Mouse (Mus musculus) kidney, postnatal 25 days (tissue): ENCODE measurements around the gene Gprc5d.

Experiments
- DNase-seq, 2 experiments: peaks; one replicate each; pipeline ENCODE4 v3.0.0; 2021; ENCODE audit warnings: mixed read lengths in 2 of 2

The Gprc5d gene

DNA sequence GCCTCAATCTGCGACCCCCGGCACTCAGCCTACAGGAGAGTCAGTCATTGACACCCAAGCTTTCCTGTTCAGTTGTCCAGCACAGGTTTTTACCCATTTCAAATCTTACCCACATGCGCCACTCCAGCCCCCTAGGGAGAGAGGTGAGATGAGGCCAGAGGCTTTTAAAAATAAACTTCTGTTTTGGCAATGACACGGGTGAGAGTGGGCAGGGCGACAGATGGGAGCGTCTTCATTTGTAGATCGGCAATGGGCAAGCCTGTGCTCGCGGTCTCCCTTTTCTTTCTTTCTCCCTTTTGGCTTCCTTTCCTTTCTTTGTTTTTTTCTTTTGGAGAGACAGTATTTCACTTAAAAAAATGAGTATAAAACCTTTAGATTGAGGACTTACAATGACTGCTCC, 15.4 kb upstream of the Gprc5d start:
- DNase-seq = no peak

DNA sequence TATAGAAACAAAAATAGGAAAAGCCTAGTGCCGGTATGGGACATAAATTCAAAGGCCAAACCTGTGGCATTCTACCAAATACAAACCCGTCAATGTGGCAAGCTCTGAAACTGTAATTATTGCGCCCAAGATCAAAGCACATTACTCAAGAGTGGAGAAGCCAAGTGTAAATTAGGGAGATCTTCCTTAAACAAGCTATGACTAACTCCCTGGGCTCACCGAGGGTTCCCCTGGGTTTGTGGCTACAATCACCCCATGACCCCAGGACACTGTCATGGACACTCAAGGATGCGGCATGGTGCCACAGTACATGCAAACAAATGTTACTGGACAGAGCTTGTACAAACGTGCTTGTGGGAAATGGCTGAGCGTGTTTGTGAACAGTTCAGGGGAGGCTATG, 15.0 kb upstream of the Gprc5d start:
- no peak for DNase-seq

GRCm38 (mm10) chr6:135124755-135125380, 6.8 kb upstream of the Gprc5d start:
- DNase-seq = no peak

DNA sequence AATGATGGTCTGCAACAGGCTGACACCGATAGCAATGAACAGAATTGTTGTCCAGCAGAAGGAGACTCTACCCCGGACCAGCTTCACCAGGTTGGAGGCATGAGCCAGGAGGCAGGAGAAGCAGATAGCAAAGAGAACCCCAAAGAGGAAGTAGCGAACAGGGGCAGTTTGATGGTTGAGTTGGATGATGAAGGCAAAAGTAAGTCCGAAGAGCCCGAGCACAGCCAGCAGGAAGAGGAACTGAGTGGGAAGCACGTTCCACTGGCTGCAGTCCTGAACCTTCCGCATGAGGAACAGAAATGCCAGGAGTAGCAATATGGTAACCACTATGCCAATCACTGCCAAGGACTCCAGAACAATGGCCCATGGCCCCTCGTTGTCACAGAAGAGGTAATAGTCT, 1.6 kb downstream of the Gprc5d start:
- DNase-seq = no peak

DNA sequence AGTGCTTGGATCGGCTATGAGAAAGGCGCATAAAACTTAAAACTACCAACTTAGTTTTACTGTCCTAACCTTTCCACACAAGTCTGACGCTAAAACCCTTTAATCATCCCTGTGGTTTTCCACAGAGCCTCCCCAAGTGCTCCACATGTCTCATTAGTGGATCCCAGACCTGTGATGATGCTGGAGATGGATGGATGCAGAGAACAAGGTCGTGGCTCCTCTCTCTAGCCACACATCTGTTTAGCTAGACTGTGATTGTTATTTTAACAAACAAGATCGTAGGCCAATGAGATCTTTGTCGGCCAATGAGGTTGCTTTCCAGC, 5.0 kb downstream of the Gprc5d start:
- no peak for DNase-seq

GRCm38 (mm10) chr6:135112411-135113113, 5.5 kb downstream of the Gprc5d start:
- DNase-seq = no peak

DNA sequence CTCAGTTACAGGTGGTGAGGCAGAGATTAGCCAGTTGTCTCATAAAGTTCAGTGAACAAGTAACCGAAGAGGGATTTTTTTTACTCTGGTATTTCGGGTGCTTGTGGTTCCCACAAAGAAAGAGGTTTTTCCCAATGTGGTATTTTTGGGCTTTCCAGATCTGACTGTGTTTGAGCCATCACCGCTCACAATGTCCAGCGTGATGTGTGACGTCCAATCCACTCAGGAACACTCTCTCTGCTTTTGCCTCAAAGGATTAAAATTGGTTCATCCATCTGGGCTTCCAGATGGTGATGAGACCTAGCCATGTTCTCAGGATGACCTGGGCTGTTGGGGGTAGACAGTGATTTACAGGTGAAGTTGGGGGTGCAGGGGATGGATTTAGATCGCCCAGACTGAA, 11.1 kb downstream of the Gprc5d start:
- no peak for DNase-seq

DNA sequence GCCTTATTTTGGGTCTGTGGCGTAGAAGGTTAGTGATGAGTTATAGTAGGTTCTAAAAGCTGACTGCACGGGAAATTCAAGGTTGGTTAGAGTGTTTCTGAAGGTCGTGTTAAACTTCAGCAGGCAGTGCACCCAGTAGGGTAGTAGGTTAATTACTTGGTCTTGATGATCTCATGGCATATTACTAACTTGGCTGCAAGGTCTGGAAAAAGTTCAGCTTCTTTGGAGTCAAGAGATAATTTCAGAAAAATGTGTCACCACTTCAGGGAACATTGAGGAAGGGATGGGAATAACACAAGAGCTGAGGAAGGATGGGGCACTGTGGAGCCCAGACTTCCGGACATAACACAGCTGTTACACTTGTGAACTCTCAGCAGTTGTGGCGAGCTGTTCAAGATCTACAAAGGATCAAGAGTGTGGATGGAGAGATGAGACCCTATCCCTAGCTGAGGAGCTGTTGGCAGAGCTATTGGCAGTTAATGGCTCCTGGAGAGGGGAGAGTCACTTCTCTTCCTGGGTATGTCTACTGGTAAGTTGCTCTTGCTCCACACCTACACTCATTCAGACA, 15.3 kb downstream of the Gprc5d start:
- DNase-seq = no peak

- DNase-seq = no peak
These were observed 17.2 kb downstream of the Gprc5d start for GRCm38 (mm10) chr6:135100787-135101472.

- no peak for DNase-seq
These were observed 25.1 kb downstream of the Gprc5d start for GRCm38 (mm10) chr6:135092798-135093470.

GRCm38 (mm10) chr6:135090661-135091060, 27.4 kb downstream of the Gprc5d start:
- peak in 1 of 2 experiments; percentile 42 for DNase-seq

DNA sequence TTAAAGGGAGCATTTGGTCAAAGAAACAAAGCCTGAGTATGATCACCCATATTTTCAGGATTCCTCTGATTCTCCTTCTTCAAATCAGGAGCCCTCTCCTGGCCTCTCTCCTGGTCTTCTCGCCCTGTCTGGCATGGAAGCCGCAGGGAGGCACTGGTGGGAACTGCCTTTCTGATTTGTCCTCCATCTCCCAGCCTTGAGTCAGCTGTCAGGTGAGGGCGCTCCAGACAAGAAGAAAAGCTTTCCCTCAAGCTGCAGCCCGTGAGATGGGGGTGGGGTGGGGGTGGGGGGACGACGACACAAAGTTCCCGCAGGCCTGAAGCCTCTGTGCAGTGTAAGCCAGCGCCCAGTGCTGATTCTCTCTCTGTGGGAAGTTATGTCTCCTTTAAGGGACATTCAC, 28.3 kb downstream of the Gprc5d start:
- DNase-seq = peak in 1 of 2 experiments; percentile 9

DNA sequence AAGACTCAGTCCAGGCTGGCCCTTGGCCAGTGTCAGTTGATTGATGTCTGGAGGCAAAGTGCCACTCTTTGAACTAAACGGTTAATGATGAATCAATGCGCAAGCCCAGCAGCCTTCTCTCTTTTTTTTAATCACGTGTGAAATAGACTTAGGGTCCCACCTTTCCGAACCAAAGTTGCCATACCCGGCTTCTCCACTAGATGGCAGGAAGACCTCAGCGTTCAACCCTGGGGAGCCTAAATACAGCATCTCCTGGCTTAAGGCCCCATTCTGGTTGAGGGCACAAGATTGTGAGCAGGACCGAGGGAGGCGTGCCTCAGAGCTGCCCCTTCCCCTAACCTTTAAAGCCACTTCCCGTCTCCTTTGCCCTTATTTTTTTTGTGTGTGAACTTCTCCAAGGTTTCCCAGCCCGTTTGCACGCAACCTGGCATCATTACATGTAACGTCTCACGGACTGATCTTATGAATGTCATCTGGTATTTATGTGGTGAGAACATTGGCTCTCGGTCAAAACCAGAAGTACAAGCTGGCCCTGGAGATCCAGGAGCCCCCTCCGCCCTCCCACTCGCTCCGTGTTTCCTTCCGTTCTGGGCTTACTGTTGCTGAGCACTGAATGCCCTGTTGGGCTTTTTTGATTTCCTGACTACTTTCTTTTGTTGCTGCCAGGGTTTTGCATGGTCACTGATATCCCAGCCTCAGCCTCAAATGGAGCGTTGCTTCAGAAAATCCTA, 30.2 kb downstream of the Gprc5d start:
- peak; percentile 69 to 81 for DNase-seq

DNA sequence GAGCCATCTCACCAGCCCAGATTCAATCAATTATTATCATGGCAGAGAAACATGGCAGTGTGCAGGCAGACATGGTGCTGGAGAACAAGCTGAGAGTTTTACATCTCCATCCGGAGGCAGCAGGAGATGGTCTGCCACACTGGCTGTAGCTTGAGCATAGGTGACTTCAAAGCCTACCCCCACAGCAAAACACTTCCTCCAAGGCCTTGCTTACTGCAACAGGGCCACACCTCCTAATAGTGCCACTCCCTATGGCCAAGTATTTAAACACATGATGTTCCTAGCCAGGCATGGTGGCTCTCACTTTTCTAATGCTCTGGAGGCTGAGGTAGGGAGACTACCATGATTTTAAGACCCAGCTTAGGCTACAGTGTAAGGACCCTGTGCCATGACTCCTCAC, 32.4 kb downstream of the Gprc5d start:
- DNase-seq = no peak

DNA sequence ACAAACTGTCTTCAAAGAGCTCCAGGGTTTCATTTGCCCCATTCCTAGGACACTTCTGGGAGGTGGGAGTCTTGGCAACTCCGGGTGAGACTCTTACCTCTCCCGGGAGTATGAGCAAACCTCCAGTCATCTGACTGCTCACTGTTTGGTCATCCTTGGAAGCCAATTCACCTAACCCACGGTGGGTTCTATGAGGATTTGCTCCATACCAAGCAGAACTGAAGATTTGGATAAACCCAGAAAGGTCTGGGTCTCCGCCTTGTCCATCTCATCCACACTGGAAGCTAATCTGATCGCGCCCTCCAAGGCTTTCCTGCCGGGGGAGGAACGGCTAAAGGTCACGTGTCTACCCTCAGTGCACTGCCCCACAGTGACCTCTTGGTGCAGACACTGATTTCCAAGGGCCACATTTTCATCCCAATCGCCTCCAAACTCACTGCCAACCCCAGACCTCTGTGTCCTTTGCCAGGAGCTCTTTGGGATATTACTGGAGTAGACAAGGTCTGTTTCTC, 34.0 kb downstream of the Gprc5d start:
- no peak for DNase-seq

GRCm38 (mm10) chr6:135078420-135078819, 39.7 kb downstream of the Gprc5d start:
- DNase-seq = peak in 1 of 2 experiments; percentile 7

- no peak for DNase-seq
These were observed 41.9 kb downstream of the Gprc5d start for GRCm38 (mm10) chr6:135076202-135076601.

DNA sequence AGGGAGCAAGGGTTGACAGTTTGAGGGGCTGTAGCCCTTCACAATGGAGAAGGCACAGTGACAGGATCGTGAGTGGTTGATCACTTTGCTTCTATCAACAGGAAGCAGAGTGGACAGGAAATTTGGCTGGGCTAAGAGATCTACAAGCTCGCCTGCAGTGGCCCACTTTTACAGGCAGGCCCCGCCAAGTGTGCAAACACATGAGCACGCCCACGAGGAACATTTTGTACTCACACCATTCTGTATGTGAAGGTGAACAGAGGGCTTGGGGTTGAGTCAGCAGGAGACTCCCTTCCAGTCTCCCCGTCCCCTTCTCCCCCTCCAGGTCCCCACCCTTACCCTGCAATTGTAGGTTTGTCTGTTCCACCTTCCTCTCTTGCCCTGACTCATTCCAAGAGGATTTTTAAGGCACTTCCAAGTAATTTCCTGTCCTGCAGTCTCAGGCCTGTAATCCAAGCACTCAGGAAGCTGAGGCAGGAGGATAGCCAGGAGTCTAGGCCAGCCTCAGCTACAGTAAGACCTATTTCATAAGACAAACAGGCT, 43.6 kb downstream of the Gprc5d start:
- DNase-seq = no peak

DNA sequence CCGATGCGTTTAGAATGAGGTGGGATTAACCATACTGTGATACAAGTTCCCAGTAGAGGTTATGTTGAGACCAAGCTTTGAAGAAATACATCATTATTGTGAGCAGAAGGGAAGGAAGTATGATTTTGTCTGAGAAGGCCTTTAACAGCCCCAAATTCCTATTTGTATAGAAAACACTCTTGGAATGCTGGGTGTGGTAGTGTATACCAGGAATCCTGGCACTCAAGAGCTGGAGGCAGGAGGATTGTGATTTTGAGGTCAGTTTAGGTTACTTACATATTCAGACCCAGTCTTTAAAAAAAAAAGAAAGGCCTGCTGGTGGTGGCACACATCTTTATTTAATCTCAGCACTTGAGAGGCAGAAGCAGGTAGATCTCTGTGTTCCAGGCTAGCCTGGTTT, 47.7 kb downstream of the Gprc5d start:
- DNase-seq = no peak

DNA sequence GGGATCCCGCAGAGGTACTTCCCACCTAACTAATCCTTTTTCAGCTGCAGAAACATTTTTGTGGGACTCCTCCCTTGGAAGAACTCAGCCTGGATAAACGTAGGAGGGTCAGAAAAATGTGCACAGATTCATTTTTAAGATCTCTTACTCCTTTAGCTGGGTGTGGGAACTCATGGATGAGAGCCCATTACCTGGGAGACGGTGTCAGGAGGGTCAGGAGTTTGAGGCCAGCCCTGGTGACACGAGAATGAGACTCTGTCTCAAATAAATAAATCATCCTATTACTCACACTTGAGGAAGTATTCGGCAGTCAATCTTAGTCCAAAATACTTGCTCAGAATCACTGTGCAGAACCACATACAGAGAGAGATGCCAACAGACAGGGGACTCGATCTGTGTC, 48.2 kb downstream of the Gprc5d start:
- no peak for DNase-seq

DNA sequence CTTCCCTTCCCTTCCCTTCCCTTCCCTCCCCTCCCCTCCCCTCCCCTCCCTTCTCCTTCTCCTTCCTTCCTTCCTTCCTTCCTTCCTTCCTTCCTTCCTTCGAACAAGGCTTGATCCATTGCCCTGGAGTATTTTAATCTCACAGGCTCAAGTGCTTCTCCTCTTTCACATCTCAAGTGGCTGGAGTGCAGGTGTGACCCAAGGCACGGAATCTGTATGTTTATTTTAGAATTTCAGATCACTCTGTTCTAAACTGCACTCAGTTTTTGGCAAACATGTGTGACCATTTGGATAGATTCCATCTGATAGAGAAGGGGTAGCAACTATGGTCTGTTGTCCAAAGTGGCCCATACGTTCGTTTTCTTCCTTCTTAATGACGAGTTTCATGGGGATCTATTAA, 49.9 kb downstream of the Gprc5d start:
- DNase-seq = no peak

GRCm38 (mm10) chr6:135066795-135067445, 51.2 kb downstream of the Gprc5d start:
- no peak for DNase-seq
